Mouse (Mus musculus) kidney, postnatal 4 days (tissue): ENCODE data around the gene Pbx4.

Source experiments
- DNase-seq, 2 experiments: peaks; one replicate each; pipeline ENCODE4 v3.0.0; 2021; ENCODE audit warnings: mixed read lengths in 2 of 2

Pbx4 gene

DNA sequence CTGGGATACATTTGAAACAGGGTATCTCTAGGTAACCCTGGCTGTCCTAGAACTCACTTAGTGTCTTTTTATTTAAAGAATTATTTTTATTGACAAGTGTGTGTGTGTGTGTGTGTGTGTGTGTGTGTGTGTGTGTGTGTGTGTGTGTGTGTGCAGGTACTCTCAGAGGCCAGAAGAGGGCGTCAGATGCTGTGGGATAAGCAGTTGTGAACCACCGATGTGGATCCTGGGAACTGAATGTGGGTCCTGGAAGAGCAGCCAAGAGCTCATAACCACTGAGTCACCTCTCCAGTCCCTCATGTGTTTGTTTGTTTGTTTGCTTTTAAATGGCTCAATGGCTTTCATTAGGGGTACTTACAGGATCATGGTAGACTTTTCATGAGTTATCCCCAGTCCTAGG, 17.4 kb upstream of the Pbx4 start:
- no peak for DNase-seq

DNA sequence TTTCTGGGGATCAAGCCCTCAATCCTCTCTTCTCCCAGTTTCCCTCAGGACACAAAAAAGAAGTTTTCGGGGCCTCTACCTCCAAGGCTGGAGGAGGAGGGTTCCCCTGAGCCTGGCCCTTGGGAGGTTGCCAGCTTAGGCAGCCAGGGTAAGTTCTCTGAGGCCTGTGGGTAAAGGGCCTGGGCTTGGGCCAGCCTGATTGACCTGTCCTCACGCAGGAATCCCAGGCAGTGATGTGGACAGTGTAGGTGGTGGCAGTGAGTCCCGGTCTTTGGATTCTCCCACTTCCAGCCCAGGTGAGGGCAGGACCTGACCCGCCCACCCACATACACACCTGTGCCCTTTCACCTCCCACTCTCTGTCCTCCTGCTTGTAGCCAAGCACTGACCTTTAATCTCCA, 16.9 kb upstream of the Pbx4 start:
- DNase-seq = no peak

DNA sequence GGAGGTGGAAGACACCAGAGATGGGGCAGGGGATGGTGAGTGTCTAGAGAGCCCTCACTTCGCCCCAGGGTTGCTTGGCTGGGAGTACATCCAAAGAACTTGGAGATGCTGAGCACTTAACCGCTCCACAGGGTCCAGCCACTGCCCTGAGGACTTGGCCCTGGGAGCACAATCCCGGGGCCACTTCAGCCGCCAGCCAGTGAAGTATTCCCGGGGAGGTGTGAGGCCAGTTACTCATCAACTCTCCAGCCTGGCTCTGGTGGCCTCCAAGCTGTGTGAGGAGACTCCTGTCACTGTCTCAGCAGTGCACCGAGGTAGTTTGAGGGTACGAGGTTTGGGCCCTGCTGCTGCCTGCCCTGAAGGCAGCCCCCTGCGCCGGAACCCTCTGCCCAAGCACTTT, 11.8 kb upstream of the Pbx4 start:
- peak; percentile 41 to 61 for DNase-seq

DNA sequence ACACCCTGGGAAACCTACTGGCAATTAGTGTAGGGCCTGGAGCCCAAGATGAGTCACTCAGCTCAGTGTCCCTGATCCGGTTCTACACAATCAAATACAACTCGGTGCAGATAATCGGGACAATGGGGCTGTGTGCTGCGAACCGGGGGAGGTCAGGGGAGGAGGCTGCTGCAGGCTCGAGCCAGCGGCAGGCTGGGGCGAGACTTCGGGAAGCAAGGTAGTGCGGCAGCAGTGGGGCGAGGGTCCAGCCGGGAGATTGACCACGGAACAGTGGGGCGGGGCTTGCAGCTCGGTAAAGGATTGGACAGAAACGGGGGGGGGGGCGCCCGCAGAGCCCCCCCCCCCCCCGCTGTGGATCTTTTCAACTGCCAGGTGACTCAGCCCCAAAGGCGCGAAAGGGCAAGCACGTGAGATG, 10.3 kb upstream of the Pbx4 start:
- DNase-seq = peak; percentile 70 to 81

DNA sequence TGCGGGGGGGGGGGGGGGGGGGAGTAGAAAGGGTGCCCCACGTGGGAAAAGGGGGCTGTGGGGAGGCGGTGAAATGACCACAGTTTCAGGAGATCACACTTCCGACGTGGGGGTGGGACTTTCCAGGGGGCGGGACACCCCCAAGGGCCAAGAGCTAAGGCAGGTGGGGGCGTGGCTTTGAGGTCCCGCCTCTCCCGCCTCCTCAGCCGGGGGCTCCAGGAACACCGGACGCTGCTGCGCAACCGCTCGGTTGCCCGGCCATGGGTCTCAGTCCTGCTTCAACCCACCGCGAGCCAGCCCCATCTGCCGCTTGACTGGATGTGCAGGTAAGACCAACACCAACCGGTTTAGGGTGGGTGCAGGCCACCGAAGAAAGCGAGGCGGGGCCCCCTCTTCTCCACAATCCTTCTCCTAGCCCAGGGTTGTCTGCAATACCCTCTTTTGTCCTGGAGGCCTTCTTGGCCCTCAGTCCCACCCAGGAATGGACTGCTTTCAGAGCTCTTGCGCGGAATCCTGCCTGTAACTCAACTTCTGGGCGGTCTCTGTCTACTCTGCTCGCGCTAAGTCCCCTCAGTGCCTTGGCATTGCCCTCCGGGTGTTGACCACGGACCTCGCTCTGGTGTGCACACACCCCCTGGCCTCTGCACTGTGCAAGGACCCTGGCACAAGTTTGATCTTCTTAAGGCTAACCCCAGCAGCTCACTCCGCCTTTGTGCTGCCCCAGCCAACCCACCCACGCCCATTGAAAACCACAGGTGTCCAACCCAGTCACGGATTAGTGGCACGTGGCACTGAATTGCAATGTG, 9.7 kb upstream of the Pbx4 start, which contains the start of gene Lpar2:
Lpar2 (plus strand) TSS at position 44 of the 806 bp plus-strand sequence.
- DNase-seq = peak; percentile 85 to 89

DNA sequence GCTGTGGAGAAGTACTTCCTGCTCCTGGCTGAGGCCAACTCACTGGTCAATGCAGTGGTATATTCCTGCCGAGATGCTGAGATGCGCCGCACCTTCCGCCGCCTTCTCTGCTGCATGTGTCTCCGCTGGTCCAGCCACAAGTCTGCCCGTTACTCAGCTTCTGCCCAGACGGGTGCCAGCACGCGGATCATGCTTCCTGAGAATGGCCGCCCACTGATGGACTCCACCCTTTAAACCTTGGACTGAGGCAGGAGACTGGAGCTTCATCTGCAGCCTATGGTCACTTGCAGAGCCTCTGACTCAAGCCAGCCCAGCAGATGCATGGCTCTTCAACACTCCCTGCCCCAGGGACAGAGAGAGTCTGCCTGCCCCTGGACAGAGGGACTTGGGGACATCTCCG, 5.9 kb upstream of the Pbx4 start:
- peak in 1 of 2 experiments; percentile 35 for DNase-seq

DNA sequence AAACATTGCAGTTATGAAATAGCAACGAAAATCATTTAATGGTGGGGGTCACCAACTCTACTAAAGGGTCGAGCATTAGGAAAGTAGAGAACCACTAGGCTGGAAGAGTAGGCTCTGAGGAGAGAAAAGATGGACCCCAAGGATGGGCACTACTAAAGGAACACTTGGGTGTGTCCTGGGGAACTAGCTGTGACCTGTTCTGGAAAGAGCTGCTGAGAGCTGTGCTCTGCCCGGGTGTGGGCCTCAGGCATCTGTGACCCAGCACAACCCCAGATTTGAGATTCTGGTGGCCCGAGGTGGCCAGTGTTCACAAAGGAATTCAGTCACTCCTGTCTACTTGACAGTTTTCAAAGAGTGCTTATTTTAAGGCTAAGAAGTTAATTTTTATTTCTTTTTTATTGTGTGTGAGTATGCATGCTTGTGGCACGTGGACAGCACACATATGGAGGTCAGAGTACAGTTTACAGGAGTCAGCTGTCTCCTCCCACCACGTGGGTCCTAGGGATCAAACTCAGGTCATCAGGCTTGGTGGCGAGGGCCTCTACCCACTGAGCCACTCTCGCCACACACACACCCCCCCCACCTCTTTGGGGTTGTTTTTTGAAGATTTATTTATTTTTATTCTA, 4.9 kb downstream of the Pbx4 start:
- DNase-seq = peak in 1 of 2 experiments; percentile 52

DNA sequence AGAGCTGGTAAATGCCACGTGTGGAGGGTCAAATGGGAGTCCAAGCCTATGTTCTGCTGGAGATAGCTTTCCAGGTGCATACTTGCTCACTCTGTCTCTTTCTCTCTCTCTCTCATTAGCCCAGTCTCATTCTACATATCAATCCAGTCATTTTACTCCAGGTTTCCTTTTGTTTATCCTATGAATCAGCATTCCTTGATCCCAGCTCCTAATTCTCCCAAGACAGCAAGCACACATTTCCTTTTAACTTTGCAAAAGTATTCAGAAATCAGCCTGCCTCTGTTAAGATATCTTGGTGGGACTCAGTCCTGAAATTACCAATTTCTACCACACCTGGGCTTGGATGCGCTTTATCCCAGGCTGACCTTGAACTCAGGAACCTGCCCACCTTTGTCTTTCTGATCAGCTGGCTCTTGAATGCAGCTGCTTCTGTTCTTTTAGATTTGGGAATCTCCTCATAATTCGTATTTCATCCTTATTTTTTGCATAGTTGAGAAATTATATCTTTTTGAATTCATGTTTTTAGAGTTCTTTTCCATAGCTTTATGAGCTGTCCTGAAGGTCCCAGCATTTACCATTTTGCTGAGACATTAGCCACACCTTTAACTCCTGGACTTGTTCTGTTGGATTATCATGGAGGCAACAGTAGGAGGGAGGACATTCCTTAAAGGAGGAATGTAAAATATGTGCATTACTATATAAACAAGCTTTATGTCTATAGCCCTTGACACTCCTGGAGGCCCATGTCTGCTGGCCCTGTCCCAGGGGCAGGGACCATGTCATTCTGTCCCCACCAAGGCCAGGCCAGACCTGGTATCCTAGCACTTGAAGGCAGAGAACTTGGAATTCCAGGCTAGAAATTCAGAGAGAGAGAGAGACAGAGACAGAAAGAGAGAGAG, 15.1 kb downstream of the Pbx4 start:
- DNase-seq = no peak

DNA sequence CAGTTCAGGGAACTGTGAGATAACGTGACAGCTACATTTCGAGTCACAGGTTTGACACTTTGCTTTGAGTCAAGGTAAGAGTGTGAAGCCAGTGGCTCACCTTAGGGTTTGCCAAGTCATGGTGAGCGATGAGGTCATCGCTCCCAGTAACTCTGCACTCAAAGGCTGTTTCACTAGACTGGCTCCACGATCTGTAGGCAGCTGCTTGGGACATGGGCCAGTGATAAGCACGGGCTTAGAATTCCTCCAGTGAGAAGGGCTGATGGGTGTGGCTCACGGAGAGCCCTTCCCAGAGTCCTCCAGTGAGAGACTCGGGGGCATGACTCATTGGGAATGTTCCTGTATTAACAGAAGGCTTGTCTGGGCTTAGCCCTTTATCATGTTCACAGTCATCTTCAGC, 16.7 kb downstream of the Pbx4 start:
- DNase-seq = no peak

DNA sequence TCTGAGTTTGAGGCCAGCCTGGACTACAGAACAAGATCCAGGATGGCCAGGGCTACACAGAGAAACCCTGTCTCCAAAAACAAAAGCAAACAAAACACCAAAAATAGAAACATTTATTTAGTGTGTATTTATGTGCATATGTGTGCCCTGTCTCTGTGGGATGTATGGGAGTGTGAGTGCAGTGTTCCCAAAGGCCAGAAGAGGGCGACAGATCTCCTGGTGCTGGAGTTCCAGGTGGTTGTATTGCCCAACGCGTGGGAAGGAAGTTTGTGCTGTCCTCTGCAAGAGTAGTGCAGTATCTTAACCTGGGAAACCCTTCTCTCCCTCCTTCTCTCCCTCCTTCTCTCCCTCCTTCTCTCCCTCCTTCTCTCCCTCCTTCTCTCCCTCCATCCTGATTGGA, 17.6 kb downstream of the Pbx4 start:
- peak in 1 of 2 experiments; percentile 19 for DNase-seq

DNA sequence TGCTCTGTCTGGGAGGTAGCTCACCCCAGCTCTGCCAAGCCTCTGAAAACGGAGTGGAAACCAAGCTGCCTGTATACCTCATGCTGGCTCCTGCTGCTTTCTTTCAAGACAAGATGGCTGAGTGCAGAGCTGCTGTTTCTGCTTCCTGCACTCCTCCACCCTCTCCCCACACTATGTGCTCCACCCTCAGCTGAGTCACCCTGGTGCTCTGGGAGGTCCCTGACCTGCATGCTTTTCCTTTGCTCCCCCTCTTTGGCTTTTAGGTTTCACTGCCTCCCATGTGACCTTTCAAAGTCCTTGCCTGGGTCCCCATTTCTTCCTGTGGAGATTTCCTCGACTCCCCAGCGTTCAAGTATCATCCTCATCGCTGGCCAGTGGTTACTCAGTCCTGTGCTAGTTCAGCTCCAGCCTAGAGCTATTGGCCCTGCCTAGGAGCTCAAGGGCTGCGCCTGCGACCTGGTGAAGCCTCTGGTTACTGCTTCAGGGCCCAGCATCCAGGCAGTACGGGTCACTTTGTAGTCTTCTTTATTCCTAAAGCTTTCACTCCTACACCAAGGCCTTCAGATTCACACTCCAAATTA, 18.7 kb downstream of the Pbx4 start:
- no peak for DNase-seq

DNA sequence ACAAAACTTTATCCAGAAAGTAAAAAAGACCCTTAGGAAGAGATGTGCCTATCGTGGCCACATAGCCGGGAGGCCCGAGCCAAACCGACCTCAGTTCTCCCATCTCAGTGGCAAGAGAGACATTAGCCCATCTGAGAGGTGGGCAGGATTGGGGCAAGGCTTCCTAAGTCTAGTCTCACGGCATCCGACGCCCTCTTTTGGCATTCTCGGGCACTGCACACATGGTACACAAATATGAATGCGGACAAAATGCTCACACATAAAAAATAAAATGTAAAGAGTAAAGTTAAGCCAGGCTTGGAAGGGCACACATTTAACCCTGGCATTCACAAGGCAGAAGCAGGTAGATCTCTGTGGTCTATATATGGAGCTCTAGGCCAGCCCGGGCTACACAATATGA, 21.6 kb downstream of the Pbx4 start:
- no peak for DNase-seq

DNA sequence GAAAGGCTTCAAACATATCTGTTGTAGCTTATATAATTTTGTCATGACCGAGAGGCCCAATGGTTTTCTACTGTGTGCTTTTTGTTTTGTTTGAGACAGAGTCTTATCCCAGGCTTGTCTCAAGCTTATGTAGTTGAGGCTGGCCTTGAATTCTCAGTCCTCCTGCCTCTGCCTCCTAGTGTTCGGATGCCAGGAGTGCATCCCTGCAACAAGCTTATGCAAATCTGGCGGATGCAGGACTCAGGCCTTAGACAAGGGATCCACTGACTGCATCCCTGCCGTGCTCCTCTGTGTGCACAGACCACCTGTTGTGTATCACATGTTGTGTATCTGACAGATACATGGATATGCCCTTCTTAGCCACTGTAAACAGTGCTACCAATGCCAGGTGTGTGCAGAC, 28.5 kb downstream of the Pbx4 start:
- peak in 1 of 2 experiments; percentile 25 for DNase-seq

DNA sequence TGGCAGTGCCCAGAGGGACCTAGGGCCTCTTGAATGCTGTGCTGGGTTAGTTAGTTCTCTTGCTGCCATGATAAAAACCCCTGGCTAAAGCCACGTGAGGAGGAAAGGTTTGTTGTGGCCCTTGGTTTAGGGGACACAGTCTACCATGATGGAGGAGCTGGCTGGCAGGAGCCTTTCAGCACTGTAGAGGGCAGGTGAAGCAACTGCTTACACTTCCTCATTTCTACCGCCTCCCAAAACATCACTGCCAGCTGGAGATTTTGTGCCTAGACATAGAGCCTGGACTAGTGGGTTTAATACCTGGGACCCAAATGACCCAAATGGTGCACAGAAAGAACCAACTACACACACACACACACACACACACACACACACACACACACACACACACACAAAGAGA, 29.0 kb downstream of the Pbx4 start:
- DNase-seq = no peak

DNA sequence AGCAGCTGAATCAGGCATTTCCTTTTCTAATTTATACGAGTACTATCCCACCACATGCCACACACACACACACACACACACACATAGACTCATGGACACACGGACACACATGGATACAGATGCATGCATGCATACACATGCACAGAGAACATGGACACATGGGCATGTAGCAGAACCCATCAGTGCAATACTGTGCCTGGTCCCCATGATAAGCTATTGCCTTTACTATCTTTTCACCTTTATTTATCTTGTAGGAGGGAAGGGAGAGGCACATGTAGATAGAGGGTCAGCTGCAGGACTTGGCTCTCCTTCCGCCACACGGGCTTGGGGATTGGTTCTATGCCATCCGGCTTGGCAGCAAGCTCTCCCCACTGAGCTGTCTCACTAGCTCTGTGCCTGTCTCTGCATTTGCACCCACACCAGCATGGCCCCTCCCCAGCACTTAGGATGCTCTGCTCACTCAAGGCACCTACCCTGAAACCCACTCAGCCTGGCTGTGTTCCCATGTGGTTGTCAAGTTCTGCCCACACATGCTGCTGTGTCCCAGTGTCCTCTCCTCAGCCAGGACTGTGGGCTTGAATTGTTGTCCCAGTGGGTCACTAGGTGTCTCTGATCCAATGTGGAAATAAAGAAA, 31.2 kb downstream of the Pbx4 start:
- no peak for DNase-seq

DNA sequence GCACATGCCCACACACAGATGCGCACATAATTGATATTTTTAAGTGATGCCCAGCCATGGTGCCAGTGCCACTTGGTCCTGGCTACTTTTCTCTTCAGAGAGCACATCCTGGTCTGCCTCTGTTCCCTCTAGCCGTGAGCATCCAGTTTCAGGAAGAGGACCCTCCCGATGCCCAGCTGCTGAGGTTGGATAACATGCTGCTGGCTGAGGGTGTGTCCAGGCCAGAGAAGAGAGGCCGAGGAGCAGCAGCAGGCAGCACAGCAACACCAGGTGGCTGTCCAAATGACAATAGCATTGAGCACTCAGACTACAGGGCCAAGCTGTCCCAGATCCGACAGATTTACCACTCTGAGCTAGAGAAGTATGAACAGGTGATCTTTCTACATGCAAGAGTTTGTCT, 31.9 kb downstream of the Pbx4 start:
- no peak for DNase-seq

DNA sequence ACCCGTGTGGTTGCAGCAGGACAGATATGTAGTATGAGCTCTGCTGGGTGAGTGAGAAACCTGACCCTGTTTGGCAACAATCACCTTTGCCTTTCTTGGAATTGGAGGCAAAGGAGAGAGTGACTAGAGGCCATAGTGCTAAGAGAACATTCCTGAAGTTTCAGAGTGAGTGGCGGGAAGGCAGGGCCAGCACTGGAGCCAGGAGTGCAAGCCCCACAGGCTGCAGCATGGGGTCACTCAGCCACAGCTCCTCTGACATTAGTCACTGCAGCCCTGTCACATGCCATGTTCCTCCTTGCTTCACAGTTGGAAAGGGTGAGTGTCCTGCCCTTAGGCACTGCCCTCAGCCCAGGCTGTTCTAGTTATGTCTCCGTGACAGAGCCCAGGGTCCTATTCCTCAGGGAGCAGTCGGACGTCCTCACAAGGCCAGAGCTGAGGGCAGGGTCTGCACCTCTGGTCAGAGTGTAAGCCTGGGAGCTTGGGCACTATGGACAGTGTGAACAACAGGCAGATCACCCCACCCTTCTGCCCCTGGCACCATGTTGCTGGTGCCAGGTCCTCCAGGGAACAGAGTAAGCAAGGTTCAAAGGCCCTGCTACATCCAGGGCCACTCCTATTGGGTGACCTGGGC, 35.5 kb downstream of the Pbx4 start:
- DNase-seq = no peak

DNA sequence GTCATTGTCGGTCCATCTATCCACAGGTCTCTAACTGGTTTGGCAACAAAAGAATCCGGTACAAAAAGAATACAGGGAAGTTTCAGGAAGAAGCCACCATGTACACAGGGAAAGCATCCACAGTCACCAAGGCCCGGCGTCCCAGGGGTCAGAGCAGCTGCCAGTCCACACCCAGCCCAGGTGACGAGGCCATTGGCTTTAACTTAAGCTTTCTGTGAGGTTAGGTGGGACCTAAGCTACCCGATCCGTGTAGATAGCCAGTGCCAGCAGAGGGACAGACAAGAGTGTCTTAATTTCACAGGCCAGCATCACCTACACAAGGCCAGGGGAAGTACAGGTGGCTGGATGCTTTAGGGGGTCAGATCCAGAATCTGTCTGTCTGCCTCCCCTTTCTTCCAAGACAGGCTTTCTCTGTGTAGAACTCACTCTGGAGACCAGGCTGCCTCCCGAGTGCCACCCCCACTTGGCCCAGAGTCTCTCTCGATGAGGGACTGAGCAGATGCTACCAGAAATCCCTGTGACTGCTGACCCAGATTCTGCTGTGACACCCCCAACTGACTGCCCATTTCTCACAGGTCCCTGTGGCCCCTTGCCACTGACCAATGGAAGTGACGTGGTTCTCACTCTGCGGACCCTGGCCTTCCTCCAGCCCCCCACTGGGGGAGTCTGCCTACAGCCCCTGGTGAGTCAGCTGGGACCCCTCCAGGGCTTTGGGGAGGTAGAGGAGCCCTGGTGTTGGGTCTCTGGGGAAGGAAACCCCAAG, 37.9 kb downstream of the Pbx4 start:
- no peak for DNase-seq

DNA sequence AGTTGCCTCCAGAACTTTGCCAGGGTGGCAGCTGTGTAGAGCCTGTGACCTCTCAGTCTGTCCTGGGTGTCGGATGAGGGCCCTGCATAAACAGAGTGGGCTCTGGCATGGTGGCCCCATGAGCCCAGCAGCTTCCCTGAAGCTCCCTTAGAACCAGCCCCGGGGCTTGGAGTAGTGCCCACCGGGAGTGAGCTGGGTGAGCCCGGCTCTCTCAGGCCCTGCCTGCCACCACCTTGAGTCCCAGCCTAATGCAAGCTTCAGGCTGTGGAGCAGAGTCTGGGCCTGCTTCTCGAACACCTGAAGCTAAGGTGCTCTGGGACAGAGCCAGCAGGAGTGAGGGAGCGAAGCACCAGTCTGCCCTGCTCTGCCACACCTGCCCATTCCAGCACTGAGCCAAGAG, 38.6 kb downstream of the Pbx4 start:
- no peak for DNase-seq

DNA sequence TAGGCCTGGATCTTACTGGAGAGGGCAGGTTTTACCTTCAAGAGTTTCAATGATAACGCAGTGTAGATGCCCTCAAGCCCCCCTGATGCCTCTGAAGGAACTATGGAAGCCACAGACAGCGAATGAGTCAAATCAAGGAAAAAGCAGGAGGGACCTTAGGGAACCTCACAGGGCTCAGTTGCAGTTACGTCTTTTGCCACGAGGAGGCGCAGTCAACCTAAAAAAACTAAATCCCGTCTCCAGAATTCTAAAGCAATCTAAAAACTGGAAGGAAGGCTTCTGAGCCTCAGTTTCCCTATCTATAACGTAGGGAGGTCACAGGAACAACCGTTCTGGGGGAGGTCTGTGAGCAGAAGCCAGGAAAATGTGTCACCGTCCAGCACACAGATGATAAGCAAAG, 41.9 kb downstream of the Pbx4 start:
- peak; percentile 83 to 85 for DNase-seq

DNA sequence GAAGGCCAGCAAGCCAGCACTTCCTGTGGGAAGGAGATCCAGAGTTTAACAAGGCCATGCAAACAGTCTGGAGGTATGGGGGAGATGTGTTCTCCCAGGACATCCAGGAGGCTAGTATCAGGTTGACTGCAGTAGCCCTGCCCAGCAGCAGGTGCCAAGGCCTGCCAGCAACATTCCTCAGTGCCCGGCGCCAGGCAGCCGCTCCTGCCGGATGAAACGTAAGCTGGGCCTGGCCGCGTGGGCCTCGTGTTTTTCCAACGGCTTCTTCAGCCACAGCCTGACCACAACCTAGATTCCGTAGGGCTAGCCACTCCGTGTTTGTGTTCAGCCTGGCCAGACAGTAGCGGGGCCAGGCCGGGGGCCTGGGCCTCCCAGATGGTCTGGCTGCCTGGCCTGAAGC, 42.4 kb downstream of the Pbx4 start:
- no peak for DNase-seq
